Comparison of ENCODE assay signal across 8 mouse cellular contexts in the genomic region with DNA sequence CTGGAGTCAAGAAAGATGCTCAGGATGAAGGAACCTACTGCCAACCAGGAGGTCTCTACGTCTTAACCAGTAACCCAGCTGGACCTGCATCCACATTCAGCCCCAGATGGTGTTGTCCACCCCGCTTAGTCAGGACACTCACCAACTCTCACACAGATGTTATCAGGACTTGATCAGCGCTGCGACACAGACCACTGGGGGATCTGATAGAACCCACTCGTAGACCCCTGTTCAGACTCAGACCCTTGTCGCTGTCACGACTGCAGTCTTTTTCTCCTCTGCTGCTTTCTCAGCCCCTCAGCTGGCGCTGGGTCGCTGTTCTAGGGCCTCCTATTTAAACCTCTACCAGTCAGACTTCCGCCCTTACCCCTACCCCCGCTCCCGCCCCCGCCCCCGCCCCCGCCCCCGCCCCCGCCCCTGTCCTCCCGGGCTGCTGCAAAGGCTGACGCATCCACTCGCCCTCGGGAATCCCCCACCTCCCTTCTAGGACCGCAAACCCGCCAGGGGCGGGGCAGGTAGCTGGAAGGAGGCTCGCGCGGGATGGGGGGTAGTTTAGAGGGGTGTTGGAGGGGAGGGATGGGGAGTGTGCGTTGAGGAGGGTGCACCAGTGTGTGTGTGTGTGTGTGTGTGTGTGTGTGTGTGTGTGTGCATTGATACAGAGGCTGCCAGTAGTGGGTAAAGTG. TPM values are rescaled to one million over a fixed set of nuclear protein-coding genes. Genes with fewer than 3 reads are reported as not detected.
DNase-seq lines count a peak whose midpoint lies in the region; ATAC-seq lines count a peak whose summit lies in the region.

TSS of gene Rrad (minus strand) at position 347 of the 683 bp plus-strand sequence.

- H3K27ac ChIP-seq in heart, embryonic 13.5 days (replicated peaks), result peak within 1 kb of the TSS; percentile 95

- H3K9me3 ChIP-seq in heart, embryonic 13.5 days, result no peaks in the 10 kb centered on the region
- H3K9me3 ChIP-seq in megakaryocyte, embryonic 14.5 days, result no peaks in the 10 kb centered on the region

- H3K4me2 ChIP-seq in heart, embryonic 13.5 days, result peak within 1 kb of the TSS; percentile 79

- peak; percentile 50 for DNase-seq in gastrocnemius, postnatal 10 days
- no peak for DNase-seq in gastrocnemius, postnatal 36 days
- peak; percentile 68 for DNase-seq in embryo, embryonic 11 days
- peak; percentile 75 for DNase-seq in kidney, postnatal 10 days
- peak; percentile 29 to 34 for DNase-seq in spleen, postnatal 14 days (ENCODE audit: low spot score in 2 of 2)
- no peak for DNase-seq in frontal cortex, adult 2 months (ENCODE audit: extremely low spot score in 1 of 2, low spot score in 1 of 2)

- H3K4me1 ChIP-seq in heart, embryonic 13.5 days, result peaks cover 55% of the 10 kb centered on the region
- peaks cover 61% of the 10 kb centered on the region for H3K4me1 ChIP-seq in megakaryocyte, embryonic 14.5 days

- peaks cover 44% of the 10 kb centered on the region for H3K36me3 ChIP-seq in heart, embryonic 13.5 days
- H3K36me3 ChIP-seq in megakaryocyte, embryonic 14.5 days (replicated peaks; ENCODE audit: low read length), result peaks cover 27% of the 10 kb centered on the region

- peak; percentile 63; the same call in 1 of the 2 replicates for ATAC-seq in heart, embryonic 13.5 days (ENCODE audit: extremely low read depth, insufficient number of reproducible peaks, low FRiP score, low TSS enrichment)

- WGBS in heart, embryonic 13.5 days, result 1% methylated on average over 27 of the region's 28 CpGs

- intact Hi-C loops in gastrocnemius, postnatal 36 days (cut with DNase I), result no loop called here

- H3K27me3 ChIP-seq in heart, embryonic 13.5 days (replicated peaks), result no peaks in the 10 kb centered on the region; the same call in 1 of the 2 replicates
- peaks cover 6% of the 10 kb centered on the region for H3K27me3 ChIP-seq in megakaryocyte, embryonic 14.5 days (replicated peaks)

- H3K4me3 ChIP-seq in heart, embryonic 13.5 days, result peak within 1 kb of the TSS; percentile 85
- peak within 1 kb of the TSS; percentile 88 for H3K4me3 ChIP-seq in megakaryocyte, embryonic 14.5 days (replicated peaks)

- H3K9ac ChIP-seq in heart, embryonic 13.5 days, result peak within 1 kb of the TSS; percentile 97

RNA-seq across cellular contexts. Expression of gene Rrad, which starts in this region (rescaled TPM):
- total RNA-seq in gastrocnemius, postnatal 10 days (2021), result 10 to 100 TPM; 17.0 to 34.2 TPM
- total RNA-seq in gastrocnemius, postnatal 36 days (2021), result 1 to 10 TPM; 2.2 to 2.9 TPM
- polyA plus RNA-seq in heart, embryonic 13.5 days (2015; fragmentation: Nextera tagmentation; extraction: Ambion mirVana), result 285 and 323 TPM in 2 replicates
- 2.2 TPM in 1 of 2 replicates, not detected in the other for polyA plus RNA-seq in megakaryocyte, embryonic 14.5 days (2012; ENCODE audit: insufficient read depth, low replicate concordance)
- 4.0 and 4.1 TPM in 2 replicates for polyA plus RNA-seq in frontal cortex, adult 2 months (2012; rRNA removed)

Comparison
In these comparisons a context has a peak if more than half of its experiments do, and no peak if none do; other contexts are left out.
1. RNA of gene Rrad (total RNA-seq): 17.0 to 34.2 TPM in gastrocnemius, postnatal 10 days; 2.2 to 2.9 TPM in gastrocnemius, postnatal 36 days; every median in the first group is over 4 times any median in the second.
2. RNA of gene Rrad (polyA plus RNA-seq): 285 to 323 TPM in heart, embryonic 13.5 days; 4.0 to 4.1 TPM in frontal cortex, adult 2 months and 2.2 TPM in megakaryocyte, embryonic 14.5 days; every median in the first group is over 10 times any median in the second.
3. DNase-seq: peak in gastrocnemius, postnatal 10 days (single experiment), embryo, embryonic 11 days (single experiment), kidney, postnatal 10 days (single experiment) and spleen, postnatal 14 days (2 of 2); none in gastrocnemius, postnatal 36 days (0 of 2) and frontal cortex, adult 2 months (0 of 2).